Mouse (Mus musculus) spleen, postnatal 36 days (tissue): ENCODE results near the gene Barx2.

Experiments
- DNase-seq, 2 experiments: peaks; one replicate each; pipeline ENCODE4 v3.0.0; 2022; ENCODE audit warnings: low spot score in 2 of 2, mixed read lengths in 1 of 2

The Barx2 gene

GRCm38 (mm10) chr9:31808753-31809152, 104.5 kb downstream of the Barx2 start:
- no peak for DNase-seq

GRCm38 (mm10) chr9:31802641-31803040, 110.6 kb downstream of the Barx2 start:
- no peak for DNase-seq
